Mouse (Mus musculus) embryo, embryonic 11.5 days (tissue): ENCODE data around the gene Ctrb1.

Experiments
- DNase-seq: peaks from one replicate; pipeline ENCODE4 v3.0.0-alpha.2; 2012; ENCODE audit warnings: low read depth, low spot score

Ctrb1 gene

GRCm38 (mm10) chr8:111690960-111691445 is at the start of gene Ctrb1:
Ctrb1 (minus strand) TSS chr8:111691010.
- no peak for DNase-seq

GRCm38 (mm10) chr8:111740301-111740711 is 49.5 kb upstream of the Ctrb1 start:
- no peak for DNase-seq

- DNase-seq = no peak
Measured at GRCm38 (mm10) chr8:111739604-111740003, 48.8 kb upstream of the Ctrb1 start.

- DNase-seq = no peak
Measured at GRCm38 (mm10) chr8:111738867-111739266, 48.1 kb upstream of the Ctrb1 start.

- DNase-seq = no peak
Measured at GRCm38 (mm10) chr8:111736321-111736720, 45.5 kb upstream of the Ctrb1 start.

GRCm38 (mm10) chr8:111735791-111736190 is 45.0 kb upstream of the Ctrb1 start:
- no peak for DNase-seq

GRCm38 (mm10) chr8:111735335-111735761 is 44.5 kb upstream of the Ctrb1 start:
- DNase-seq = no peak

- DNase-seq = no peak
Measured at GRCm38 (mm10) chr8:111734244-111734960, 43.6 kb upstream of the Ctrb1 start.

GRCm38 (mm10) chr8:111733581-111734243 is 42.9 kb upstream of the Ctrb1 start:
- DNase-seq = no peak

GRCm38 (mm10) chr8:111732406-111733085 is 41.7 kb upstream of the Ctrb1 start:
- no peak for DNase-seq

- DNase-seq = peak; percentile 92
Measured at GRCm38 (mm10) chr8:111732004-111732403, 41.2 kb upstream of the Ctrb1 start.

GRCm38 (mm10) chr8:111731231-111731977 is 40.6 kb upstream of the Ctrb1 start:
- DNase-seq = no peak

GRCm38 (mm10) chr8:111729233-111730170 is 38.7 kb upstream of the Ctrb1 start:
- DNase-seq = no peak

- no peak for DNase-seq
Measured at GRCm38 (mm10) chr8:111728481-111728880, 37.7 kb upstream of the Ctrb1 start.

GRCm38 (mm10) chr8:111727553-111727952 is 36.7 kb upstream of the Ctrb1 start:
- no peak for DNase-seq

GRCm38 (mm10) chr8:111726102-111726900 is 35.5 kb upstream of the Ctrb1 start:
- no peak for DNase-seq

GRCm38 (mm10) chr8:111725341-111725740 is 34.5 kb upstream of the Ctrb1 start:
- DNase-seq = no peak

GRCm38 (mm10) chr8:111720115-111720544 is 29.3 kb upstream of the Ctrb1 start:
- DNase-seq = no peak

- DNase-seq = no peak
Measured at GRCm38 (mm10) chr8:111718937-111719336, 28.1 kb upstream of the Ctrb1 start.

GRCm38 (mm10) chr8:111717866-111718265 is 27.1 kb upstream of the Ctrb1 start:
- DNase-seq = no peak
